Mouse (Mus musculus) large intestine, adult 2 months (tissue): ENCODE results near the gene 4933407L21Rik. TPM values are rescaled to one million over a fixed set of nuclear protein-coding genes. Genes with fewer than 3 reads are reported as not detected.
"Not testable (repeated sequence)": the region's sequence is repeated elsewhere in the genome, so short reads cannot be mapped to it uniquely, and the experiment has no call there.

Experiments used
- DNase-seq: peaks from one replicate; pipeline ENCODE4 v3.0.0-alpha.2; 2012; ENCODE audit warnings: low read depth, low spot score
- WGBS: fragments of 180-500 bp; shearing (Covaris S2); methylation state at CpG from one replicate; pipeline ENCODE4 v1.1.7; 2018; 5-methylcytosine and 5-hydroxymethylcytosine counted together
- polyA plus RNA-seq: library from polyadenylated mRNA; depleted of rRNA; stranded (reverse); fragments of >200 nt; gene quantifications from 2 replicates; pipeline ENCODE4 v1.2.3, GENCODE M21; 2012

Gene 4933407L21Rik
- polyA plus RNA-seq, 1 experiment: 0.14 TPM

GRCm38 (mm10) chr1:85955150-85955549 is 26.9 kb downstream of the 4933407L21Rik start:
- WGBS: 52% methylated on average over 3 of the region's 3 CpGs

GRCm38 (mm10) chr1:85957290-85957689 is 29.0 kb downstream of the 4933407L21Rik start:
- DNase-seq: no peak
- 63% methylated on average over 5 of the region's 5 CpGs for WGBS

More at GRCm38 (mm10) chr1:85955150-85955549, 26.9 kb downstream of the 4933407L21Rik start:
- DNase-seq: no peak

GRCm38 (mm10) chr1:85957942-85958619 is 29.8 kb downstream of the 4933407L21Rik start:
- WGBS: 68% methylated on average over 9 of the region's 9 CpGs
- no peak for DNase-seq

GRCm38 (mm10) chr1:85959129-85959888 is 31.0 kb downstream of the 4933407L21Rik start:
- DNase-seq: no peak
- WGBS: 58% methylated on average over 6 of the region's 6 CpGs

GRCm38 (mm10) chr1:85959889-85960276 is 31.6 kb downstream of the 4933407L21Rik start:
- WGBS: 24% methylated on average over 2 of the region's 2 CpGs

GRCm38 (mm10) chr1:85960873-85961272 is 32.6 kb downstream of the 4933407L21Rik start, which contains the start of gene Gpr55:
TSS of gene Gpr55 (minus strand) at chr1:85961007.
- 36% methylated on average over 5 of the region's 5 CpGs for WGBS
- peak; percentile 31 for DNase-seq

More at GRCm38 (mm10) chr1:85959889-85960276, 31.6 kb downstream of the 4933407L21Rik start:
- no peak for DNase-seq

GRCm38 (mm10) chr1:85962081-85962480 is 33.8 kb downstream of the 4933407L21Rik start:
- WGBS: 77% methylated on average over 3 of the region's 3 CpGs
- DNase-seq: no peak

GRCm38 (mm10) chr1:85965856-85966255 is 37.6 kb downstream of the 4933407L21Rik start:
- 88% methylated on average over 3 of the region's 3 CpGs for WGBS
- no peak for DNase-seq

- DNase-seq: no peak
- 67% methylated on average over 1 of the region's 1 CpGs for WGBS
These were observed 40.8 kb downstream of the 4933407L21Rik start for GRCm38 (mm10) chr1:85969081-85969480.

- DNase-seq: no peak
- WGBS: 89% methylated on average over 1 of the region's 1 CpGs
These were observed 41.2 kb downstream of the 4933407L21Rik start for GRCm38 (mm10) chr1:85969519-85969918.

GRCm38 (mm10) chr1:85971070-85971469 is 42.8 kb downstream of the 4933407L21Rik start:
- no peak for DNase-seq
- WGBS: 90% methylated on average over 3 of the region's 3 CpGs

- WGBS: 49% methylated on average over 3 of the region's 3 CpGs
- no peak for DNase-seq
These were observed 44.1 kb downstream of the 4933407L21Rik start for GRCm38 (mm10) chr1:85972341-85972740.

- DNase-seq: no peak
- WGBS: 85% methylated on average over 2 of the region's 2 CpGs
These were observed 45.2 kb downstream of the 4933407L21Rik start for GRCm38 (mm10) chr1:85973468-85973877.

GRCm38 (mm10) chr1:85977709-85978108 is 49.4 kb downstream of the 4933407L21Rik start:
- no peak for DNase-seq
- WGBS: 58% methylated on average over 3 of the region's 3 CpGs

- WGBS: 22% methylated on average over 7 of the region's 7 CpGs
These were observed 53.6 kb downstream of the 4933407L21Rik start for GRCm38 (mm10) chr1:85981738-85982357.

GRCm38 (mm10) chr1:85985784-85986183 is 57.5 kb downstream of the 4933407L21Rik start:
- WGBS: 69% methylated on average over 3 of the region's 3 CpGs
- no peak for DNase-seq

More at GRCm38 (mm10) chr1:85981738-85982357, 53.6 kb downstream of the 4933407L21Rik start:
- DNase-seq: no peak

- 57% methylated on average over 4 of the region's 4 CpGs for WGBS
- no peak for DNase-seq
These were observed 60.1 kb downstream of the 4933407L21Rik start for GRCm38 (mm10) chr1:85988351-85988750.

- WGBS: 68% methylated on average over 4 of the region's 4 CpGs
- DNase-seq: not testable (repeated sequence)
These were observed 60.6 kb downstream of the 4933407L21Rik start for GRCm38 (mm10) chr1:85988882-85989281.
